In genomic region chr8:91482511-91482910, GRCm38 (mm10) we compare ENCODE assay signal across 17 mouse cellular contexts.
"Had no signal": no experiment of that assay in that cellular context is flagged by ENCODE, and none has a peak within 500 bp of the region (broad histone marks: within the 10 kb centered on the region; RNA-seq: fewer than 3 reads in every experiment).

No protein-coding gene starts in this region.

- H3K4me3 ChIP-seq: midbrain, embryonic 12.5 days; myocyte; neural tube, embryonic 13.5 days; neural tube, embryonic 15.5 days had no signal

- H3K9me3 ChIP-seq: midbrain, embryonic 12.5 days; neural tube, embryonic 13.5 days; neural tube, embryonic 15.5 days had no signal

- H3K9ac ChIP-seq: lung, embryonic 14.5 days; midbrain, embryonic 12.5 days; neural tube, embryonic 13.5 days; neural tube, embryonic 15.5 days had no signal

- ATAC-seq: midbrain, embryonic 16.5 days had no signal

- DNase-seq: lung, adult 18-20 months; lung, embryonic 14.5 days; lung, postnatal 10 days; lung, postnatal 4 days; retina, postnatal 1 day; right cerebral cortex, adult 18-20 months; right cerebral cortex, postnatal 25 days; right cerebral cortex, postnatal 4 days; spleen, adult 18-20 months; thymus, adult 18-20 months; thymus, postnatal 14 days; thymus, postnatal 36 days had no signal

- H3K4me2 ChIP-seq: lung, embryonic 14.5 days; midbrain, embryonic 12.5 days; neural tube, embryonic 13.5 days; neural tube, embryonic 15.5 days had no signal

- H3K27ac ChIP-seq: midbrain, embryonic 12.5 days; neural tube, embryonic 13.5 days; neural tube, embryonic 15.5 days had no signal

- H3K27me3 ChIP-seq: neural tube, embryonic 13.5 days; neural tube, embryonic 15.5 days had no signal

- H3K4me1 ChIP-seq: neural tube, embryonic 13.5 days; neural tube, embryonic 15.5 days had no signal
